Mouse (Mus musculus) intestine, postnatal 0 days (tissue): ENCODE measurements around the gene Xrcc3. TPM values are rescaled to one million over a fixed set of nuclear protein-coding genes. Genes with fewer than 3 reads are reported as not detected.

Experiments
- ATAC-seq: fragments of 200-750 bp; cut with Nextera tagmentation; 2 replicates; pipeline ENCODE4 v1.8.0; 2017; ENCODE audit warnings: mild to moderate bottlenecking, moderate TSS enrichment, moderate library complexity
- H3K27ac ChIP-seq: fragments of 300-500 bp; sonication (generic); 2 replicates; pipeline ENCODE4 v1.5.1; 2014; ENCODE audit warnings: mild to moderate bottlenecking, low read depth, low read length, moderate library complexity
- H3K27me3 ChIP-seq: fragments of 300-500 bp; sonication (generic); replicated peaks from 2 replicates; pipeline ENCODE4 v1.6.1; 2014; ENCODE audit warnings: low read length, mixed read lengths; ENCODE audit not compliant: control insufficient read depth, insufficient read depth
- H3K36me3 ChIP-seq: fragments of 300-500 bp; sonication (generic); 2 replicates; pipeline ENCODE4 v1.6.1; 2014; ENCODE audit warnings: mild to moderate bottlenecking, moderate library complexity; ENCODE audit not compliant: control insufficient read depth, insufficient read depth
- H3K4me1 ChIP-seq: fragments of 300-500 bp; sonication (generic); replicated peaks from 2 replicates; pipeline ENCODE4 v1.6.1; 2014; ENCODE audit warnings: antibody characterized with exemption, low read length, mixed read lengths; ENCODE audit not compliant: control insufficient read depth, insufficient read depth
- H3K4me2 ChIP-seq: fragments of 300-500 bp; sonication (generic); replicated peaks from 2 replicates; pipeline ENCODE4 v1.6.1; 2014; ENCODE audit warnings: low read depth, mild to moderate bottlenecking, moderate library complexity
- H3K4me3 ChIP-seq: fragments of 300-500 bp; sonication (generic); 2 replicates; pipeline ENCODE4 v1.5.1; 2014; ENCODE audit warnings: low read depth, low read length
- H3K9ac ChIP-seq: fragments of 300-500 bp; sonication (generic); 2 replicates; pipeline ENCODE4 v1.6.1; 2014; ENCODE audit warnings: mild to moderate bottlenecking, low read depth, low read length
- H3K9me3 ChIP-seq: fragments of 300-500 bp; sonication (generic); 2 replicates; pipeline ENCODE4 v1.6.1; 2016; ENCODE audit warnings: mixed run types; ENCODE audit not compliant: control insufficient read depth
- CTCF ChIP-seq: sonication (generic); IDR thresholded peaks from 2 replicates; pipeline ENCODE4 v1.5.1; 2016; ENCODE audit warnings: low read depth, mild to moderate bottlenecking, control low read depth, antibody characterized with exemption, moderate library complexity
- WGBS: fragments of 180-500 bp; shearing (Covaris S2); extraction: QIAGEN DNeasy Blood & Tissue Kit; methylation state at CpG from one replicate; pipeline ENCODE4 v1.1.7; 2014; 5-methylcytosine and 5-hydroxymethylcytosine counted together
- polyA plus RNA-seq: library from polyadenylated mRNA; unstranded; fragments of >200 nt; fragmentation: Nextera tagmentation; extraction: Ambion mirVana; gene quantifications from 2 replicates; pipeline ENCODE4 v1.2.1, GENCODE M21; 2015

Xrcc3 gene
- polyA plus RNA-seq, 1 experiment from 2014 or later = 6.1 TPM

DNA sequence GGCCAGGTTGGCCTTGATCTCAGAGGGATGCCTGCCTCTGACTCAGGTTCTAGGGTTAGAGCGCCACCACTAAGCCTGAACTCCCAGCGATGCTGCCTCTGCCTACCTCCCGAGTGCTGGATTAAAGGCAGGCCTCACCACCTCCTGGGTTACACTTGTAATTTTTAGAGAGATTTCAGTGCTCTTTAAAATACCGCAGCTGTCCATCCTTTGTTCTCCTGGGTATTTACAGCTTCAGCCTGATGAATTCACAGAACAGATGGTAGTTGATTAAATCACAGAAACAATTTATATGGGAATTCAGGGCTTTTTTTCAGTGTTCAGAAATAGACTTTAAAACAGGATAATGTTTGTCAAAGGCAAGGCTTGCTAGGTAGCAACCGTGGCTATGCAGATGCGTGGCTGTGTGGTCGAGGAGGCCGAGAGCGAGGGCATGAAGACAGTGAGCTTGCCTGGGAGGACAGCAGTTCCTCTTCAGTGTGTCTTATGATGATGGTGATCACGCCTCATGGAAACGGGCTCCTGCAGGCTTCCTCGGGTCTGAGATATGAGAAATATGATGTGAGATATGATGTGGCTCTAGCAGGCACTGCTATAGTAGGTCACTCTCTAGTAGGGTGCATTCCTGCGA, 22.1 kb downstream of the Xrcc3 start:
- H3K27me3 ChIP-seq = no peaks in the 10 kb centered on the region
- TF ChIP-seq CTCF = no peak
- H3K4me2 ChIP-seq = no peak overlapping the region
- H3K9ac ChIP-seq = no peak overlapping the region
- no peaks in the 10 kb centered on the region for H3K9me3 ChIP-seq
- peaks cover 88% of the 10 kb centered on the region for H3K36me3 ChIP-seq
- ATAC-seq = no peak
- no peak overlapping the region for H3K4me3 ChIP-seq
- peaks cover 9% of the 10 kb centered on the region; the same call in 1 of the 2 replicates for H3K4me1 ChIP-seq
- WGBS = 85% methylated on average over 13 of the region's 13 CpGs
- H3K27ac ChIP-seq = peak overlapping the region; percentile 68

GRCm38 (mm10) chr12:111790631-111791030, 23.0 kb downstream of the Xrcc3 start:
- WGBS = 69% methylated on average over 7 of the region's 7 CpGs
- no peak overlapping the region for H3K4me3 ChIP-seq
- H3K9me3 ChIP-seq = no peaks in the 10 kb centered on the region
- H3K4me2 ChIP-seq = no peak overlapping the region
- no peaks in the 10 kb centered on the region for H3K27me3 ChIP-seq
- no peak for TF ChIP-seq CTCF
- ATAC-seq = no peak
- peak overlapping the region; percentile 73; the same call in 1 of the 2 replicates for H3K27ac ChIP-seq
- H3K9ac ChIP-seq = no peak overlapping the region
- peaks cover 90% of the 10 kb centered on the region for H3K36me3 ChIP-seq
- peaks cover 9% of the 10 kb centered on the region; the same call in 1 of the 2 replicates for H3K4me1 ChIP-seq

GRCm38 (mm10) chr12:111790090-111790489, 23.6 kb downstream of the Xrcc3 start:
- Histone ChIP-seq H3K27ac (peak overlapping the region; percentile 73), H3K9ac (no peak overlapping the region), H3K36me3 (peaks cover 88% of the 10 kb centered on the region), H3K9me3 (no peaks in the 10 kb centered on the region), H3K4me3 (no peak overlapping the region), H3K27me3 (no peaks in the 10 kb centered on the region), H3K4me1 (peaks cover 9% of the 10 kb centered on the region; the same call in 1 of the 2 replicates), H3K4me2 (no peak overlapping the region)
- WGBS = 44% methylated on average over 5 of the region's 5 CpGs
- ATAC-seq = peak; percentile 64
- no peak for TF ChIP-seq CTCF

DNA sequence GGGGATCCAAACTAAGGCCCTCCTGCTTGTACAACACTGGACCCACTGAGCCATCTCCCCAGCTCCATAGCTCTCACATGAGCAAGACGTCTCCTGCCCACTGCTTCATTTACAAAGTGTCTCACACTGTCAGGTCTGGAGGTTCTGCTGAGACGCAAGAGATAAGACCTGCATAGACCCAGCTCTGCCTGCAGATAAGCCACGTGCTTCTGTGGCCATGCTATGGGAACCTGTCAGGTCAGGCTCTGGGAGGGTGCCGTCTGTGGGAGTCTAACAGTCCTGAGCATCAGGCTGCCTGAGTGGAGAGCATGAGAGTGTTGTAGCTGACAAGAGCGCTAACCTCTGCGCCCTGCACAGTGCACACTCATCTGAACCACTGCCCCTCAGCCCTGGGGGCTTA, 26.7 kb downstream of the Xrcc3 start:
- no peak for ATAC-seq
- 73% methylated on average over 6 of the region's 6 CpGs for WGBS
- H3K36me3 ChIP-seq = peaks cover 82% of the 10 kb centered on the region

DNA sequence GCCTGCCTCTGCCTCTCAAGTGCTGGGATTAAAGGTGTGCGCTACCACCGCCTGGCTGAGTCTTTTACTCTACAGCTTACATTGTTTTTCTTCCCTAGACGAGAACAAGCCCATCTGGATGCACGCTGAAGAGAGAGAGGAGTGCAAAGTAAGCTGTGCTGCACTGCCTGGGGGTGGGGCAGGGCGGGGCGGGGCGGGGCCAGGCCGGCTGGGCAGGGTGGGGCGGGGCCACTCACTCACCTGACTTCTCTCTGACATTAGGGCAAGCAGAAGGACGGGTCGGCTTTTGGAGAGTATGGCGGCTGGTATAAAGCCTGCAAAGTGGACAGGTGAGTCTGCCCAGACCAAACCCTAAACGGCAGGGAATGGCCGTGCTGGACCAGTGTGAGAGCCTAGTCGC, 28.5 kb downstream of the Xrcc3 start:
- no peak overlapping the region for H3K9ac ChIP-seq
- no peak overlapping the region for H3K4me3 ChIP-seq
- 47% methylated on average over 13 of the region's 15 CpGs for WGBS
- TF ChIP-seq CTCF = no peak
- no peaks in the 10 kb centered on the region for H3K27me3 ChIP-seq
- peaks cover 85% of the 10 kb centered on the region for H3K36me3 ChIP-seq
- no peak overlapping the region for H3K27ac ChIP-seq
- ATAC-seq = peak; percentile 31; the same call in 1 of the 2 replicates
- no peaks in the 10 kb centered on the region for H3K9me3 ChIP-seq
- H3K4me2 ChIP-seq = 0 out of 2 replicates have a peak overlapping the region, but pooled peaks have one; percentile 24
- H3K4me1 ChIP-seq = peaks cover 9% of the 10 kb centered on the region; the same call in 1 of the 2 replicates

More for the DNA sequence above, 26.7 kb downstream of the Xrcc3 start:
- no peaks in the 10 kb centered on the region for H3K27me3 ChIP-seq
- H3K4me1 ChIP-seq = peaks cover 9% of the 10 kb centered on the region; the same call in 1 of the 2 replicates
- no peak overlapping the region for H3K4me3 ChIP-seq
- H3K9ac ChIP-seq = no peak overlapping the region
- TF ChIP-seq CTCF = no peak
- H3K27ac ChIP-seq = no peak overlapping the region; the same call in 1 of the 2 replicates
- no peak overlapping the region for H3K4me2 ChIP-seq
- no peaks in the 10 kb centered on the region for H3K9me3 ChIP-seq

DNA sequence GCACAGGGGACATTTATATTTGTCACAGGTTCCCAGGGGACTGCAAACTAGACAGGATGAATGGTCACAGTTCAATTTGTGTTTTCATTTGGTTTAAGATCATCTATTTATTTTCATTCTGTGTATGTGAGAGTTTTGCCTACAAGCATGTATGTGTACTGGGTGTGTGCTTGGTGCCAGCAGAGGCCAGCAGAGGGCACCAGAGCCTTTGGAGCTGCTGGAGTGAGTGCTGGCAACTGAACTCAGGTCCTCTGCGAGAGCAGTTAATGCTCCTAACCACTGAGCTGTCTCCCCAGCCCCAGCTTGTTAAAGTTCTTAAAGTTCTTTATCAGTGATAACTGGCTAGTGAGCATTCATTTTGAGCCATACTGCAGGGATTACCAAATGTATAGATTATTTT, 34.1 kb downstream of the Xrcc3 start:
- TF ChIP-seq CTCF = peak; percentile 58
- no peaks in the 10 kb centered on the region for H3K27me3 ChIP-seq
- H3K9ac ChIP-seq = no peak overlapping the region
- no peaks in the 10 kb centered on the region for H3K4me1 ChIP-seq
- H3K27ac ChIP-seq = no peak overlapping the region
- H3K4me3 ChIP-seq = no peak overlapping the region
- no peak for ATAC-seq
- WGBS = 100% methylated on average over 1 of the region's 1 CpGs
- H3K4me2 ChIP-seq = no peak overlapping the region
- H3K9me3 ChIP-seq = no peaks in the 10 kb centered on the region; the same call in 1 of the 2 replicates
- H3K36me3 ChIP-seq = peaks cover 84% of the 10 kb centered on the region
